Mouse (Mus musculus) small intestine, adult 2 months (tissue): Measurements from ENCODE around the gene Adamtsl1. TPM values are rescaled to one million over a fixed set of nuclear protein-coding genes. Genes with fewer than 3 reads are reported as not detected.

Experiments used
- H3K27ac ChIP-seq: fragments of 200-500 bp; 2 replicates; pipeline ENCODE4 v1.5.1; 2012; ENCODE audit warnings: low read depth, low read length, control low read depth, inconsistent platforms; ENCODE audit not compliant: insufficient read depth
- H3K27me3 ChIP-seq: fragments of 200-500 bp; 2 replicates; pipeline ENCODE4 v1.6.1; 2012; ENCODE audit warnings: mild to moderate bottlenecking, moderate library complexity, low read length, inconsistent platforms; ENCODE audit not compliant: control insufficient read depth, insufficient read depth
- H3K36me3 ChIP-seq: fragments of 200-500 bp; 2 replicates; pipeline ENCODE4 v1.6.1; 2012; ENCODE audit warnings: mild to moderate bottlenecking, low read length, control low read depth, inconsistent platforms; ENCODE audit not compliant: control insufficient read depth, insufficient read depth
- H3K4me1 ChIP-seq: fragments of 200-500 bp; 2 replicates; pipeline ENCODE4 v1.6.1; 2012; ENCODE audit warnings: low read length, inconsistent platforms, mixed read lengths; ENCODE audit not compliant: control insufficient read depth, insufficient read depth, insufficient read length
- H3K4me3 ChIP-seq: fragments of 200-500 bp; 2 replicates; pipeline ENCODE4 v1.5.1; 2012; ENCODE audit warnings: low read depth, mild to moderate bottlenecking, control low read depth, inconsistent platforms, low read length, moderate library complexity
- CTCF ChIP-seq: fragments of 200-500 bp; IDR thresholded peaks from 2 replicates; pipeline ENCODE4 v1.5.1; 2012; ENCODE audit warnings: low read depth, mild to moderate bottlenecking, control low read depth, inconsistent platforms, low read length, moderate library complexity, mixed read lengths; ENCODE audit not compliant: insufficient replicate concordance, insufficient read length; ENCODE audit errors: extremely low read depth
- POLR2A ChIP-seq: fragments of 200-500 bp; IDR thresholded peaks from 2 replicates; pipeline ENCODE4 v1.6.1; 2012; ENCODE audit warnings: low read depth, mild to moderate bottlenecking, control low read depth, inconsistent platforms, low read length, moderate library complexity
- WGBS: fragments of 180-500 bp; shearing (Covaris S2); methylation state at CpG from one replicate; pipeline ENCODE4 v1.1.7; 2018; 5-methylcytosine and 5-hydroxymethylcytosine counted together
- polyA plus RNA-seq: library from polyadenylated mRNA; depleted of rRNA; stranded (reverse); fragments of >200 nt; gene quantifications from 2 replicates; pipeline ENCODE4 v1.2.3, GENCODE M21; 2012

Gene Adamtsl1
- polyA plus RNA-seq, 1 experiment: 1.1 TPM

DNA sequence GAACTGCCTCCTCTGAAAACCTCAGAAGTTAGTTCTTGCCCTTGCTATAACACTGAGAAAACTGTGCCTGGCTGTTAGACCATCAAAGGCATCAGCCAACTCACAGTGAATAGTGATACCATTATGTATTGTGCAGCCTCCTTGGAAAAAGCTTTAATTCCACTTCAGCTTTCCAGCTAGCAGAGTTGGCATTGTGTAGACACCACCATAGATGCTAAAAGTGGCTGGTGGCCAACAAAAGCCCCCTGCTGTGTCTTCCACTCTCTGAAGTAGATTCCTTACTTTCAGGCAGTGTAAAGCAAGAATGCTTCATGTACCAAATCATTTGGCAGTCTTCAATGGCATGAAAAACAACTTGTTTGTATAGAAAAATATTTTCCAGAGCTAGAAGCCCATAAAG, 323.1 kb downstream of the Adamtsl1 start:
- no peaks in the 10 kb centered on the region for H3K36me3 ChIP-seq
- no peaks in the 10 kb centered on the region for H3K27me3 ChIP-seq
- H3K4me3 ChIP-seq: no peak overlapping the region
- H3K27ac ChIP-seq: no peak overlapping the region
- TF ChIP-seq CTCF (no peak), POLR2A (no peak)
- H3K4me1 ChIP-seq: no peaks in the 10 kb centered on the region

DNA sequence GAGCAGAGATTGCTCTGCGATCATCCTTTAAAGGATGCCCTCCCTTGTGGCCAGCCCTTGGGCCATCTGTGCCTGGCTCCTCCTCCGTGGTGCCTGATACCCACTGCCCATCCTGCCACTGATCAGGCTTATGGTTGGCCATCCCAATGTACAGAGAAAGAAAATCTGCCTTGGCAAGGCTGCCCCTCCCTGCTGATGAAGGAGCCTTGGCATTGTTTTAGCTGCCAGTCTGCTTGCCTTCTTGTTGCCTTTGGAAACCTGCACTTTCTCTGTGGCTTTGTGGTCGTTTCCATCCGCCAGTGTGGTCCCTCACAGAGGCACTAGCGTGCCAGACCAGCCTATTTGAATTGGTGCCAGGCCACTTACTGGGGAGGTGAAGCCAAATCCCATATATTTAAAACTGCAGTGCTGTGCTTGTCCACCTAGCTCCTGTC, 323.6 kb downstream of the Adamtsl1 start:
- H3K4me1 ChIP-seq: no peaks in the 10 kb centered on the region
- TF ChIP-seq POLR2A (no peak), CTCF (no peak)
- 52% methylated on average over 5 of the region's 5 CpGs for WGBS
- H3K36me3 ChIP-seq: no peaks in the 10 kb centered on the region
- no peak overlapping the region for H3K4me3 ChIP-seq
- H3K27me3 ChIP-seq: no peaks in the 10 kb centered on the region
- H3K27ac ChIP-seq: no peak overlapping the region

DNA sequence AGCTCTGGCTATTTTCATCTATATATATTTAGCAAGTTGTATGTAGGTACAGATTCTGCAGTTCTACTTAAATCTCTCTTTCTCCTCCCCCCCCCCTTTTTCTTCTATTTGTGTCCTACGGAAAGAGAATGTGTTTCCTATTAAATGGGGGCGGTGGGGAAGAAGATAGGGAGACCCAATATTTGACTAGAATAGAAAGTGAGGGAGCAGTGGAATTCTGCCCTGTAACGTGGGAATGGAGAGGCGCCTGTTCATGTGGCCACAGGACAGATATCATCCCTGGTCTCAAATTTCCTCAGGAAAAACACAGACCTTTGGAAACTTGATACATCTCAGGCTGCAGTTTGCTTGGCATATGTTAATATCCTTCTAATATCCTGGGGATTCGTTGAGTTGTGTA, 324.1 kb downstream of the Adamtsl1 start:
- H3K4me1 ChIP-seq: no peaks in the 10 kb centered on the region
- WGBS: 58% methylated on average over 5 of the region's 5 CpGs
- H3K36me3 ChIP-seq: no peaks in the 10 kb centered on the region
- no peak overlapping the region for H3K27ac ChIP-seq
- H3K27me3 ChIP-seq: no peaks in the 10 kb centered on the region
- no peak overlapping the region for H3K4me3 ChIP-seq
- TF ChIP-seq CTCF (no peak), POLR2A (no peak)

DNA sequence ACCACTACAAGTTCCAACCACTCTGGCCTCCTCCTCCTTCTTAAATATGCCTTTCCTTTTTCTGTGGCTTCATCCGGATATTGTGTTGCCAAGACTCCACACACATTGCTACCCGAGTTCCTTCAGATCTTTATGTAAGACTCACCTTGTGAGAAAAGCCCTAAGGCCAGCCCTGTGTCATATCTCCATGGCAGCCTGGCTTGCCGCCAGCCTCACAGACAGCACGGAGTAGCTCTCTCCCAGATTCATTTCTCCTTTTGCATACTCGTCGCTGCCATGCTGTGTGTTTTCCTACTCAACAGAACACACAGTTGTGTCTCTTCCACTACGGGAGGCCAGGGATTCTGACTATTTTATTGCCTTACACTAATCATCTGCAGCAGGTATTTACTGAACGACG, 328.1 kb downstream of the Adamtsl1 start:
- no peak overlapping the region for H3K4me3 ChIP-seq
- no peaks in the 10 kb centered on the region for H3K27me3 ChIP-seq
- no peaks in the 10 kb centered on the region for H3K36me3 ChIP-seq
- H3K27ac ChIP-seq: no peak overlapping the region
- H3K4me1 ChIP-seq: no peaks in the 10 kb centered on the region
- TF ChIP-seq CTCF: no peak
- WGBS: 80% methylated on average over 9 of the region's 9 CpGs

DNA sequence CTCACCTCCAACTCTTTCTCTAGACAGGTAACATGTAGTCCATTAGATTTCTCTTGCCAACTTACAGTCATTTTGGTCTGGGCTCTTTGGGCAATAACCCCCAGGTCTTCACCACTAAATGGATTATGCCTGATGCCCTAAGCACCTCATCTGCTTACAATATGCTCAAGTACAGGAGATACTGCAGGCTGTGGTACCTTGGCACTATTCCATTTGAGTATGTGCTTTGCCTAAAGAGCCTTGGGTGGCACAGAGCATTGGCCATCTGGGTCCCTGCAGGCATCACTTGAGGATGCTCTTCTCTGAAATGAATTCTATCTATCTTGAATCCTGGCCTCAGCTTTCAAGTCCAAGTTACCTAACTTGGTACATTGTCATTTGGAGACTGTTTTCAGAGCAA, 330.4 kb downstream of the Adamtsl1 start:
- no peak overlapping the region for H3K27ac ChIP-seq
- TF ChIP-seq CTCF: no peak
- no peak for TF ChIP-seq POLR2A
- no peak overlapping the region for H3K4me3 ChIP-seq
- no peaks in the 10 kb centered on the region for H3K27me3 ChIP-seq
- H3K4me1 ChIP-seq: no peaks in the 10 kb centered on the region
- no peaks in the 10 kb centered on the region for H3K36me3 ChIP-seq

DNA sequence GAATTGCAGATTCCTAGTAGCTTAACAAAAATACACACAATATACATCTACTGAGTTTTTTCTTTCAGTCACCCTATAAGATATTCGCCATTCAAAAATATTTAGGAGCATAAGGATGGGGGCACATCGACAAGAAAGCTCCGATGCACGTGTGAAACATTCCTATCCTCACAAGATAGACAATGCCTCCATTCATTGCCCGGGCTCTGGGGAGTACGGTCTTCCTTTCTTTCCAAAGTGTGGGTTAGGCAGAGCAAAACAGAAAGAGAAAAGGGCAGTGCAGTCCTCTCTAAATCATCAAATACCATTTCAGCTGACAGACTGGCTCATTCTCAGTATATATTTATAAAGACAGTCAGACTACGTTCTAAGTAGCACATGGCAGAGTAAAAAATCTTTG, 332.0 kb downstream of the Adamtsl1 start:
- no peak overlapping the region for H3K27ac ChIP-seq
- no peak for TF ChIP-seq CTCF
- TF ChIP-seq POLR2A: no peak
- no peaks in the 10 kb centered on the region for H3K4me1 ChIP-seq
- H3K4me3 ChIP-seq: no peak overlapping the region
- H3K27me3 ChIP-seq: no peaks in the 10 kb centered on the region
- WGBS: 66% methylated on average over 7 of the region's 7 CpGs
- no peaks in the 10 kb centered on the region for H3K36me3 ChIP-seq

DNA sequence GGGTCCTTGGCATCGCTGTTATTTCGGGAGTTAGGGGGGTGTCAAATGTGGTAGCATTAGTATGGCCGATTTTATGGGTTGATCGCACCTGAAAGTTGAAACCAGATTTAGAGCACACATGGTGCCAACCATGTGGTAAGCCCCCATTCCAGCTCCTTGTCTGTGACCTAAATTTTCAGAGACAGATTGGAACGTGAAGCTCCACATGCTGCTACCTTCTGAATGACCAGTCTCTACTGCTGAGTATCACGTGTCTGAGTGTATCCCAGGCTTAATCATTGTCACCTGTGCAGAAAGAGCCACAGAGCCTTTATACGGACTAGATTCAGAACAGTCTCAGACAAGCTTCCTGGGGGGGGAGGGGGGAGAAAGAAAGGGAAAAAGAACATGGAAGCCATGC, 339.4 kb downstream of the Adamtsl1 start:
- Histone ChIP-seq H3K36me3 (no peaks in the 10 kb centered on the region), H3K4me3 (no peak overlapping the region), H3K27ac (no peak overlapping the region), H3K4me1 (no peaks in the 10 kb centered on the region), H3K27me3 (no peaks in the 10 kb centered on the region)
- 82% methylated on average over 7 of the region's 7 CpGs for WGBS
- no peak for TF ChIP-seq POLR2A
- no peak for TF ChIP-seq CTCF

DNA sequence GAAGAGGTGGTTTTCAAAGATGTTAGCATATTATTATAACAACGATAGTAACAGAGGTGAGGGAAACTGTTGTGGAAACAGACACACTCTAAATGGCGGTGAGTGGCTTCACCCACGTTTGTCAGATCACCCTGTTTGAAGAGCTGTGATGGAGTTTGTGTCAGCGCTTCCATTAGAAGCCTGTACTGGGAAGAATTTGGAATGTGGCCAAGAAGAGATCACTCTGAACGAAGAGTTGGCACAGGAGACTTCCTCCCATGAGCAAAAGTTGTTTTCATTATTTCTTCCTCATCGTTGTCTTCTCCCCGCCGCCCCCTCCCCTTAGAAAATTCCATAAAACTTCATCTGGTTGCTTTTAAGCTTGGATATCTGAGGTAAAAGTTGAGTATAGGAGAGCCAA, 340.5 kb downstream of the Adamtsl1 start:
- Histone ChIP-seq H3K27ac (no peak overlapping the region), H3K36me3 (no peaks in the 10 kb centered on the region), H3K4me3 (no peak overlapping the region), H3K4me1 (no peaks in the 10 kb centered on the region), H3K27me3 (no peaks in the 10 kb centered on the region)
- TF ChIP-seq CTCF (no peak), POLR2A (no peak)
- WGBS: 61% methylated on average over 8 of the region's 8 CpGs
